Mouse (Mus musculus) brown adipose tissue, adult 24 weeks (tissue): Measurements from ENCODE around the gene Dnajb12. TPM values are rescaled to one million over a fixed set of nuclear protein-coding genes. Genes with fewer than 3 reads are reported as not detected.
"Not testable (repeated sequence)": the region's sequence is repeated elsewhere in the genome, so short reads cannot be mapped to it uniquely, and the experiment has no call there.

Experiments used
- H3K27ac ChIP-seq: fragments of 200-500 bp; replicated peaks from 2 replicates; pipeline ENCODE4 v1.5.1; 2012; ENCODE audit warnings: low read depth, mild to moderate bottlenecking, low read length
- H3K4me1 ChIP-seq: fragments of 200-500 bp; 2 replicates; pipeline ENCODE4 v1.6.1; 2012; ENCODE audit warnings: low read length, mixed read lengths; ENCODE audit not compliant: control insufficient read depth, insufficient read depth, insufficient read length
- H3K4me3 ChIP-seq: fragments of 200-500 bp; 2 replicates; pipeline ENCODE4 v1.5.1; 2012; ENCODE audit warnings: low read depth, mild to moderate bottlenecking, low read length, moderate library complexity; ENCODE audit not compliant: insufficient read depth
- polyA plus RNA-seq: library from polyadenylated mRNA; stranded (reverse); fragments of >200 nt; gene quantifications from 2 replicates; pipeline ENCODE4 v1.2.4, GENCODE M21; 2012; ENCODE audit not compliant: missing spikeins, insufficient read depth, insufficient read length

Dnajb12 gene
- polyA plus RNA-seq, 1 experiment, result 21.9 TPM

GRCm38 (mm10) chr10:59862816-59863440 is 16.4 kb upstream of the Dnajb12 start:
- Histone ChIP-seq H3K4me1 (no peaks in the 10 kb centered on the region), H3K27ac (no peak overlapping the region), H3K4me3 (no peak overlapping the region)

DNA sequence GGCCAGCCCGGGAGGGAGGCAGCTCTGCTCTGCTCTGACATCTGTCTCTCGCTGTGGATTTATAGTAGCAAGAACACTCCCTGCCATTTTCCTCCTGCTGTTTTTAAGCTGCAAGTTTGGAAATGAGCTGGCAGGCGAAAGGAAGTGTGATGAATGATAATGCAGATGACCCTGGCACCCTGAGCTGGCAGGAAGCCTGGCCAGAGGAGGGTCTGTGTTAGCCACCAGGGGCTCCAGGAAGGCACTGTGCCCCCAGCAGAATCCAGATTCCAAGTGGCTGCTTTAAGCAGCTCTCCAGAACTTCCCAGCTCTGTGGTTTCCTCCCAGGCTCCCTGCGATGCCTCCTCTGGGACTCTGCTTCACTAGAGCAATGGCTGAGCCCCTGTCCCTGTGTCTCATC is 15.7 kb upstream of the Dnajb12 start:
- no peaks in the 10 kb centered on the region for H3K4me1 ChIP-seq

GRCm38 (mm10) chr10:59864232-59864875 is 15.0 kb upstream of the Dnajb12 start:
- Histone ChIP-seq H3K4me1 (no peaks in the 10 kb centered on the region), H3K27ac (no peak overlapping the region), H3K4me3 (no peak overlapping the region)

More for the DNA sequence above, 15.7 kb upstream of the Dnajb12 start:
- no peak overlapping the region for H3K4me3 ChIP-seq
- no peak overlapping the region for H3K27ac ChIP-seq

DNA sequence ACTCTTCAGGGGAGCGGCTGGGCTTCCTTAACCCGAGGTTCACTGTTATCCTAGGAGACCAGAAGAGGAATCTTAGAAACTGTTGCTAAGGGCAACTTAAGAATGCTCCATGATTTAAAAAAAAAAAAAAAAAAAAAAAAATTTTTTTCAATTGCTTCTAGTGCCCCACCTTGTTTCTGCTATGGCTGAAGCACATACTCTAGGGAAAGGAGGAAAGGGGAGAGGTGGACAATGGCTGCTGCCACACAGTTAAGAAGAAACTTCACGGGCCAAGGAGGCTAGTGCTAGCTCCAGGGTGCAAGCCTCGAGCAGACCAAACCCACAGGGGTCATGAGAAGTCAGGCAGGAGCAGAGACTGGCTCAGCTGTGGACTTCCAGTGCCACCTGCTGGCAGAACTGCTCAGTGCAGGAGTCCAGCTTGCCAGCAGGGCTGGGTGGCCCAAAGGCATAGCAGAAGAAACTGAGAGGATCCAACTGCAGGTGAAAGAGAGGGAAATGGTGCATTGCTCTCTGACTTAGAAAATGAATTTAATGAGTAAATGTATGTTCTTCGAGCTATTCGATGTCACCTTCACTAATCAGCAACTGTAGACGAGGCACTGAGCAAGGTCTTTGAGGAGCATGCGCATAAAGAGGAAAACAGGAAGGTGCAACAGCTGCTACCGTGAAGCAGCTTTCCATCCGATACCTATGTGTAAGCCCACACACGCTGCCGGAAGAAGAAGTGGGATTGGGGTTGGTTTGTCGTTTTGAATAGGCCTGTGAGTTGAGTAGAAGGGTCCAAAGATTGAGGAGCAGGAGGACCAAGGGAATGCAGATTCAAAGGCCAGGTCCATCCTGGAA is 14.3 kb upstream of the Dnajb12 start:
- H3K27ac ChIP-seq, result no peak overlapping the region
- no peak overlapping the region for H3K4me3 ChIP-seq
- H3K4me1 ChIP-seq, result no peaks in the 10 kb centered on the region

GRCm38 (mm10) chr10:59868266-59868665 is 11.1 kb upstream of the Dnajb12 start:
- Histone ChIP-seq H3K27ac (no peak overlapping the region), H3K4me1 (no peaks in the 10 kb centered on the region), H3K4me3 (no peak overlapping the region)

- H3K27ac ChIP-seq, result no peak overlapping the region
- H3K4me3 ChIP-seq, result no peak overlapping the region
- H3K4me1 ChIP-seq, result no peaks in the 10 kb centered on the region
These were observed 9.3 kb upstream of the Dnajb12 start for GRCm38 (mm10) chr10:59870038-59870437.

GRCm38 (mm10) chr10:59872651-59873050 is 6.7 kb upstream of the Dnajb12 start:
- H3K4me1 ChIP-seq, H3K4me3 ChIP-seq, H3K27ac ChIP-seq: not testable (repeated sequence)

DNA sequence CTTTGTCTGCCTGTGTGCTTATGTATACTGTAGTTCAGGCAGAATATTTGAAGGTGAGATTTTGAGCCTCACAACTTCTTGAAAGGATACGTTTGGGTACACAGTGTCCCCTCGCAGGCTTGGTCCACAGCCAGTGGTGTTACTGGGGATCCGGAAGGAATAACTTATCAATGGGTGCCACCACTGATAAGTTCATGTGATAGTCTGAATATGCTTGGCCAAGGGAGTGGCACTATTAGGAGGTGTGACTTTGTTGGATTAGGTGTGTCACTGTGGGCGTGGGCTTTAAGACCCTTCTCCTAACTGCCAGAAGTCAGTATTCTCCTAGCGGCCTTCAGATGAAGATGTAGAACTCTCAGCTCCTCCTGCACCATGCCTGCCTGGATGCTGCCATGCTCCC is 6.2 kb upstream of the Dnajb12 start:
- Histone ChIP-seq H3K4me3 (no peak overlapping the region), H3K27ac (no peak overlapping the region), H3K4me1 (no peaks in the 10 kb centered on the region)

GRCm38 (mm10) chr10:59873613-59874012 is 5.7 kb upstream of the Dnajb12 start:
- Histone ChIP-seq H3K27ac (no peak overlapping the region), H3K4me1 (no peaks in the 10 kb centered on the region; the same call in 1 of the 2 replicates), H3K4me3 (no peak overlapping the region)

GRCm38 (mm10) chr10:59875396-59875795 is 4.0 kb upstream of the Dnajb12 start:
- H3K4me1 ChIP-seq, result no peaks in the 10 kb centered on the region; the same call in 1 of the 2 replicates
- no peak overlapping the region for H3K27ac ChIP-seq
- no peak overlapping the region for H3K4me3 ChIP-seq

DNA sequence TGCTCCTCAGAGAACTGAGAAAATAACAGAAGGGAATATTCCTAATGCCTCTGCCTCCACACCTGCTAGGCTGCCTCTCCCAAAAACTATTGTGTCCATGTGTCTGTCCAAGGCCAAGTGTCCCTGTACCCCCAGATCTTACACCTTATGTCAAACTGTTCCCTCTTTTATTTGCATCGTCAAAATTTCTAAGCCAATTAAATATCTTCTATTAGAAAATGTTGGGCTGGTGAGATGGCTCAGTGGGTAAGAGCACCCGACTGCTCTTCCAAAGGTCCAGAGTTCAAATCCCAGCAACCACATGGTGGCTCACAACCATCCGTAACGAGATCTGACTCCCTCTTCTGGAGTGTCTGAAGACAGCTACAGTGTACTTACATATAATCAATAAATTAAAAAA is 2.7 kb upstream of the Dnajb12 start:
- H3K4me3 ChIP-seq, H3K27ac ChIP-seq, H3K4me1 ChIP-seq: not testable (repeated sequence)

DNA sequence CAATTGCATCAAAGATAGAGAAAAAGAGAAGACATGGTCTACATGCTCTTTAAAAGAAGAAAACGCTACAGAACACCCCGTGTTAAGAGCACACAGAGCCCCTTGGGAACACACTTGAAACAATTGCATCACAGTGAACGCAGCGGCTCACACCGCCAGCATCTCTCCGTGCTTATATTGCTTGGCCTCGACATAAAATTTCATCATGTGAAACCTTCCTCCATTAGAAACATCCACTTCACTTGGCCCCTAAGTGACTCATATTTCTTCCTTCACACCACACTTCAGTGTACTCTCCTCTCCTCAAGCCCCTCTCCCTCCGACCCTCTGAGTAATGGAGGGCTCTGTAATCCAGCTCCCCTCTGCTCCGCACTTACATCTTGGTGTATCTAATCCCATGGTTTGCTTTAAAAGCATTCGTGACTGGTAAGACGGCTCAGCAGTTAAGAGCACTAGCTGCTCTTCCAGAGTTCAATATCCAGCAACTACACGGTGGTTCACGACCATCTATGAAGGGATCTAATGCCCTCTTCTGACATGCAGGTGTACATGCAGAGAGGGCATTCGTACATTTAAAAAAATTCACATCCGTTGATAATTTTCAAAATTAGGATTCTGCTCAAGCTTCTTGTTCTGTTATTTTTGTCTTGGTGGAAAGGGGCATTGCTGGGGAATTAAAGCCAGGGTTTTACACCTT is 1.8 kb upstream of the Dnajb12 start:
- Histone ChIP-seq H3K4me3 (no peak overlapping the region), H3K27ac (no peak overlapping the region), H3K4me1 (no peaks in the 10 kb centered on the region; the same call in 1 of the 2 replicates)

DNA sequence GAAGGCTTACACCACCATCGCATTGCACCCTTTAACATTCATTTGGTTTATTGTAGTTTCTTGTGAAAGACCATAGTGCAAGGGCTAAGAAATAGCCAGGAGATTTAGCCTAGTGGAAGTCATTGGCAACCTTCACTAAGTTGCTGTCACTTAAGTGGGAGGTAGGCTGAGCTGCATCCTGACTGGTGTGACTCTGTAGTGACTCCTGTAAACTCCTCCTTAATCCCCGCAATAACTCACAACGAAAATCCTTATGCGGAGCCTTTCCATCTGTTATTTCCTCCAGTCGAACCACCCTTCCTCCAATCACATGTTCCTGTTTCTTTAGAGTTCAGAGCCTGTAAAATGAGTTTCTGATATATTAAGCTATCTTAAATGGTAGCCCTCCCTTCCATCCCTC is 533 bp upstream of the Dnajb12 start:
- Histone ChIP-seq H3K4me3 (peak overlapping the region; percentile 85), H3K27ac (peak overlapping the region; percentile 80), H3K4me1 (no peaks in the 10 kb centered on the region; the same call in 1 of the 2 replicates)

GRCm38 (mm10) chr10:59880029-59880386 is 652 bp downstream of the Dnajb12 start:
- Histone ChIP-seq H3K4me3 (peak overlapping the region; percentile 85), H3K27ac (peak overlapping the region; percentile 93), H3K4me1 (peaks cover 4% of the 10 kb centered on the region; the same call in 1 of the 2 replicates)

- Histone ChIP-seq H3K4me1 (peaks cover 10% of the 10 kb centered on the region; the same call in 1 of the 2 replicates), H3K4me3 (no peak overlapping the region; the same call in 1 of the 2 replicates), H3K27ac (no peak overlapping the region)
These were observed 1.5 kb downstream of the Dnajb12 start for GRCm38 (mm10) chr10:59880837-59881236.
